Mouse (Mus musculus): Measurements from ENCODE around the gene Golga5. TPM values are rescaled to one million over a fixed set of nuclear protein-coding genes. Genes with fewer than 3 reads are reported as not detected.

Golga5 gene
- polyA plus RNA-seq, 1 experiment from 2014 or later, result 29.8 TPM

DNA sequence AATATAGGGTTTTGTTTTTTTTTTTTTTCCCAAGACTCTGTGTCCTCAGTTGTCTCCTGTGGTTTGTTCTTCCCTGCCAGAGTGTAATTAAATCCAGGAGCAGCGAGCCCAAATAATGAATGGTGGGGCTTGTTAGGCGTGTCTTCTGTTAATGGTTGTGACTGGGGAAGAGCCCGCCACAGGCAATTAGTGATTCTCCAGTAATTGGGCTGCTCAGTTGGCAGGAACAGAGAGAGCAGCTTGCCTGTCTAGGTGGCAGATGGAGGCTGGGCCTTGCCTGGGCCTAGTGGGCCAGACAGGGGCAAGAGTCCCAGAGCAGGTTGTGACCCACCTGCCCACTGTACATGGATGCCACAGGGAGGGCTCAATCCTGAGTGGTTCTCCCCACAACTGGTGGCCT lies 42.4 kb downstream of the Golga5 start:
- no peaks in the 10 kb centered on the region for H3K36me3 ChIP-seq (ENCODE audit: insufficient read depth, low read length)
- H3K9ac ChIP-seq (replicated peaks; ENCODE audit: low read depth), result no peak overlapping the region
- no peak overlapping the region for H3K4me3 ChIP-seq (ENCODE audit: low read depth, low read length)
- no peak overlapping the region for H3K4me2 ChIP-seq (replicated peaks; ENCODE audit: low read depth, low read length)
- no peaks in the 10 kb centered on the region for H3K27me3 ChIP-seq (replicated peaks; ENCODE audit: insufficient read depth, low read length)
- H3K27ac ChIP-seq (ENCODE audit: low read length), result no peak overlapping the region
- no peaks in the 10 kb centered on the region for H3K9me3 ChIP-seq (ENCODE audit: low read length)
- no peak for DNase-seq (ENCODE audit: low spot score)
- TF ChIP-seq CTCF (IDR thresholded peaks at IDR 0.05), result no peak
- TF ChIP-seq EP300 (IDR thresholded peaks at IDR 0.05), result no peak
- no peaks in the 10 kb centered on the region for H3K4me1 ChIP-seq (ENCODE audit: insufficient read depth, low read depth, low read length)
- ATAC-seq, result no peak
- WGBS, result 61% methylated on average over 3 of the region's 3 CpGs

DNA sequence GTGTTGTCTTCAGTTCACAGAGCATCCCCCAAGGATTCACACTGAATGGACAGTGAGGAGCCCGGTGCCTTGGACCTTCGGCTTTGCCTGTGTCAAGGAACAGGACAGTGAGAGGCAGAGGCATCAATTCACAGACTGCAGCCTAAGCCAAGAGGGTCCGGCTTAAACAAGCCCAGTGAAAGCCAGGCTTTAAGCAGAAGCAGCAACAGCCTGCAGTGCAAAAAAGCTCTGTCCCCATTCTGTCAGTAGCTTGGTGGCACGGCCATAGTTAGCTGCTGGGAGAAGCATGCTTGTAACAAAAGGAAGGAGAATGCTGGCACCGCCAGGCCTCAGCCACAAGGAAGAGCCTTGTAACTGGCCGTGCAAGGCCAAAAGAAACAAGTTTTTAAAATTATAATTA lies 45.2 kb downstream of the Golga5 start:
- no peak overlapping the region for H3K4me3 ChIP-seq (ENCODE audit: low read depth, low read length)
- H3K36me3 ChIP-seq (ENCODE audit: insufficient read depth, low read length), result no peaks in the 10 kb centered on the region
- no peak for DNase-seq (ENCODE audit: low spot score)
- no peak overlapping the region for H3K27ac ChIP-seq (ENCODE audit: low read length)
- no peaks in the 10 kb centered on the region for H3K9me3 ChIP-seq (ENCODE audit: low read length)
- 74% methylated on average over 6 of the region's 6 CpGs for WGBS
- no peak overlapping the region for H3K9ac ChIP-seq (replicated peaks; ENCODE audit: low read depth)
- ATAC-seq, result no peak
- no peak overlapping the region for H3K4me2 ChIP-seq (replicated peaks; ENCODE audit: low read depth, low read length)
- TF ChIP-seq CTCF (IDR thresholded peaks at IDR 0.05) (no peak), EP300 (IDR thresholded peaks at IDR 0.05) (no peak)
- H3K4me1 ChIP-seq (ENCODE audit: insufficient read depth, low read depth, low read length), result no peaks in the 10 kb centered on the region
- H3K27me3 ChIP-seq (replicated peaks; ENCODE audit: insufficient read depth, low read length), result no peaks in the 10 kb centered on the region

DNA sequence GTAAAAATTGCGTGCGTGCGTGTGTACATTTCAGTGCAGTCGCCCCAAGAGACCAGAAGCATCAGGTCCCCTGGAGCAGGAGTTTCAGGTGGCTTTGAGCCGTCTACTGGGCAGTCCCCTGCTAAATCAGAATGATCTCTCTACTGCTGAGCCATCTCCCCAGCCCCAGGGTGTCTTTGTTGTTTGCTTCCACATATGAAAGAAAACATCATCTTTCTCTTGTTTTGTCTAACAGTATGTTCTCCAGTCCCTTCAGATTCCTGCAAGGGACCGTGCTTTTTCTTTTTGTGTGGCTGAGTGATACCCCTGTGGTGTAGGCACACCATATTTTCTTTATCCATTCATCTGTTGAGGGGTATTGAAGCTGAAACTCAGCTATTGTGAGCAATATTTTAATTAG lies 45.8 kb downstream of the Golga5 start:
- Histone ChIP-seq H3K4me2 (replicated peaks; ENCODE audit: low read depth, low read length) (no peak overlapping the region), H3K9ac (replicated peaks; ENCODE audit: low read depth) (no peak overlapping the region), H3K4me3 (ENCODE audit: low read depth, low read length) (no peak overlapping the region), H3K27ac (ENCODE audit: low read length) (no peak overlapping the region), H3K36me3 (ENCODE audit: insufficient read depth, low read length) (no peaks in the 10 kb centered on the region), H3K27me3 (replicated peaks; ENCODE audit: insufficient read depth, low read length) (no peaks in the 10 kb centered on the region), H3K4me1 (ENCODE audit: insufficient read depth, low read depth, low read length) (no peaks in the 10 kb centered on the region), H3K9me3 (ENCODE audit: low read length) (no peaks in the 10 kb centered on the region)
- WGBS, result 83% methylated on average over 6 of the region's 6 CpGs
- ATAC-seq (no peak), DNase-seq (ENCODE audit: low spot score) (no peak)
- no peak for TF ChIP-seq EP300 (IDR thresholded peaks at IDR 0.05)
- TF ChIP-seq CTCF (IDR thresholded peaks at IDR 0.05), result no peak

DNA sequence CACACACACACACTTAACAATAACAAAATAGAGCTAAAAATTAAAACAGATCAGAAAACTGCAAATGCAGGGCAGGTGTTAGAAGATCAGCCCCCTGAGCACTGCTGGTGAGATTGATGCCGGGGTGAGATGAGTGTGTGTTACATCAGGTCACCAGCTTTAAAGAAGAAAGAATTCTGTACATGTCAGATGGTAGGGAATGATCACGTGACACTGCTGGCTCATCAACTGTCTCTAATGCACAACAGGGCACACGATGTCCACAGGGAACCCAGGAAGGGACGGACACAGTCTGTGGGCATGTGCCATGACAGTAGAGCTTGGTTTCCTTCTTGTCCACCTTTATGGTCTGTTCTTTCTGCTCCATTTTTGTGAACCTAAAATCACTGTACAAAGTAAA lies 47.2 kb downstream of the Golga5 start:
- peaks cover under 1% of the 10 kb centered on the region; the same call in 1 of the 2 replicates for H3K4me1 ChIP-seq (ENCODE audit: insufficient read depth, low read depth, low read length)
- ATAC-seq (no peak), DNase-seq (ENCODE audit: low spot score) (no peak)
- no peak overlapping the region for H3K27ac ChIP-seq (ENCODE audit: low read length)
- no peak overlapping the region for H3K9ac ChIP-seq (replicated peaks; ENCODE audit: low read depth)
- TF ChIP-seq CTCF (IDR thresholded peaks at IDR 0.05) (no peak), EP300 (IDR thresholded peaks at IDR 0.05) (no peak)
- no peaks in the 10 kb centered on the region for H3K27me3 ChIP-seq (replicated peaks; ENCODE audit: insufficient read depth, low read length)
- WGBS, result 73% methylated on average over 4 of the region's 4 CpGs
- no peak overlapping the region for H3K4me2 ChIP-seq (replicated peaks; ENCODE audit: low read depth, low read length)
- H3K4me3 ChIP-seq (ENCODE audit: low read depth, low read length), result no peak overlapping the region
- no peaks in the 10 kb centered on the region for H3K36me3 ChIP-seq (ENCODE audit: insufficient read depth, low read length)
- H3K9me3 ChIP-seq (ENCODE audit: low read length), result no peaks in the 10 kb centered on the region

DNA sequence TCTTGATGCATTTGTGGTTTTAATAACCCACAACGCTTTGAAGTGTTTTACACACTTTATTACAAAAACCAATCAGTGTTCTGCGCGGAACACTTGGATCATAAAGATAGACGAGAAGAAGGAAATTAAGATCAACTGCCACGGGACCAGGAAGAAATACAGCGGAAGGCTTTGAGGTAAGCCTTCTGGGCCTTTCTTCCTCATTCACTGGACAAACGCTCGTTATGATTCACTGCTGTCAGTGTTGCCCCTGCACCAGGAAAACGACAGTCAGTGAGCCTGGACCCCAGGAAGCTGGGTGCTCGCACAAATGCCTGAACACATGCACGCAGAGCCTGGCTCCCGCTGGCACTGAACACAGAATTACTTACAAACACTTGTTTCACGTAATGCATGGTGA lies 48.7 kb downstream of the Golga5 start:
- no peaks in the 10 kb centered on the region for H3K27me3 ChIP-seq (replicated peaks; ENCODE audit: insufficient read depth, low read length)
- H3K27ac ChIP-seq (ENCODE audit: low read length), result no peak overlapping the region
- no peak overlapping the region for H3K4me2 ChIP-seq (replicated peaks; ENCODE audit: low read depth, low read length)
- ATAC-seq (no peak), DNase-seq (ENCODE audit: low spot score) (no peak)
- H3K9ac ChIP-seq (replicated peaks; ENCODE audit: low read depth), result no peak overlapping the region
- 77% methylated on average over 13 of the region's 13 CpGs for WGBS
- no peaks in the 10 kb centered on the region for H3K9me3 ChIP-seq (ENCODE audit: low read length)
- no peak overlapping the region for H3K4me3 ChIP-seq (ENCODE audit: low read depth, low read length)
- TF ChIP-seq CTCF (IDR thresholded peaks at IDR 0.05), result no peak
- TF ChIP-seq EP300 (IDR thresholded peaks at IDR 0.05), result no peak
- peaks cover 9% of the 10 kb centered on the region; the same call in 1 of the 2 replicates for H3K4me1 ChIP-seq (ENCODE audit: insufficient read depth, low read depth, low read length)
- H3K36me3 ChIP-seq (ENCODE audit: insufficient read depth, low read length), result no peaks in the 10 kb centered on the region

DNA sequence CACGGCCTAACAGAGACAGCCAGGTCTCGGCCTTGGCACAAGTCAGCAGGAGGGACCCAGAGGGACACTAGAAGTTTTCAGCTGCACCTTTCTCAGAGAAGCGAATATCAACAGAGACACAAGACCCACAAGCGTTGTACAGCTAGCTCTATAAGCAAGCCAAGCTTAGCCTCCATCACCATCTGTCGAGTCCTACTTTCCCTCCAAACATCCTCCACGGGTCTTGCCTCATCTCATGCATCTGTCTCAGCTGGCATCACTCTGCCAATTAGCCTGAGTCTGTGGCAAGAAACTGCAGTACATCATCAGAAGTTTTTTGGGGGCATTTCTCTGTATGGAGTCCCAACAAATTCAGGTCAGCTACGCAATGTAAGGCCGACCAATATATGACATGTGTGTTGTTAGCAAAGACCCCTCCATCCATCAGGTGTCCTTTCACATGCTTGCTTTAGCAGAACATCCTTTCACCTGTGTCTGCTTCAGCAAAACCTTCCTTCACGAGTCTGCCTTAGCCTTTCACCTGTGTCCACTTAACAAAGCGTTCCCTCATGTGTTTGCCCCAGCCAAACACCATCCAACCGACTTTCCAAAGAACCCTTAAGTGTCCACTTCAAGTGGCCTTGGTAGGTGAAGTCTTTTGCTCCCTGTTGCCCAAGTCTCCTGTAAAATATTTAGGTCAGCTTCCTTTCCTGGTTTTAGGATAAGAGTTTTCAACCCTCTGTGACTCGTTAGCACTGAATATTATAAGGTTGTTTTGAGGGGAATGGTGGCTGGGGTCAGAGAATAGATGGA lies 51.2 kb downstream of the Golga5 start:
- Histone ChIP-seq H3K9ac (replicated peaks; ENCODE audit: low read depth) (no peak overlapping the region), H3K36me3 (ENCODE audit: insufficient read depth, low read length) (no peaks in the 10 kb centered on the region), H3K9me3 (ENCODE audit: low read length) (no peaks in the 10 kb centered on the region), H3K4me3 (ENCODE audit: low read depth, low read length) (no peak overlapping the region), H3K27ac (ENCODE audit: low read length) (no peak overlapping the region), H3K4me2 (replicated peaks; ENCODE audit: low read depth, low read length) (no peak overlapping the region), H3K27me3 (replicated peaks; ENCODE audit: insufficient read depth, low read length) (no peaks in the 10 kb centered on the region), H3K4me1 (ENCODE audit: insufficient read depth, low read depth, low read length) (peaks cover 9% of the 10 kb centered on the region; the same call in 1 of the 2 replicates)
- 74% methylated on average over 12 of the region's 12 CpGs for whole genome bisulfite sequencing
- TF ChIP-seq EP300 (IDR thresholded peaks at IDR 0.05) (no peak), CTCF (IDR thresholded peaks at IDR 0.05) (no peak)
- peak; percentile 73 for DNase-seq (ENCODE audit: low spot score)
- peak; percentile 67 for ATAC-seq

All from lung, postnatal 0 days (tissue).